17 mouse cellular contexts compared by ENCODE assay signal in genomic region chr9:101563196-101563595, GRCm38 (mm10).
DNase-seq lines count a peak whose midpoint lies in the region; ATAC-seq and TF ChIP-seq lines count a peak whose summit lies in the region.
"Had no signal": no experiment of that assay in that cellular context is flagged by ENCODE, and none has a peak within 500 bp of the region (broad histone marks: within the 10 kb centered on the region; RNA-seq: fewer than 3 reads in every experiment).

No protein-coding gene starts in this region.

- H3K4me3 ChIP-seq in kidney, embryonic 16.5 days (ENCODE audit: low read length), result no peak overlapping the region
- H3K4me3 ChIP-seq: embryonic facial prominence, embryonic 15.5 days; forebrain, embryonic 15.5 days; heart, embryonic 13.5 days; hindbrain, embryonic 15.5 days had no signal

- no peaks in the 10 kb centered on the region; the same call in 1 of the 2 replicates for H3K27me3 ChIP-seq in kidney, embryonic 16.5 days (ENCODE audit: insufficient read depth, low read length)
- H3K27me3 ChIP-seq: embryonic facial prominence, embryonic 15.5 days; forebrain, embryonic 15.5 days; heart, embryonic 13.5 days; hindbrain, embryonic 15.5 days had no signal

- no peak overlapping the region for H3K9ac ChIP-seq in kidney, embryonic 16.5 days (replicated peaks; ENCODE audit: low read length)
- H3K9ac ChIP-seq: embryonic facial prominence, embryonic 15.5 days; forebrain, embryonic 15.5 days; heart, embryonic 13.5 days; hindbrain, embryonic 15.5 days had no signal

- ATAC-seq in kidney, embryonic 16.5 days (ENCODE audit: low FRiP score, low TSS enrichment), result peak; percentile 23; the same call in 1 of the 2 replicates
- ATAC-seq in erythroblast, adult 5-6 weeks (replicated peaks; ENCODE audit: low FRiP score, poor library complexity, severe bottlenecking), result no peak
- ATAC-seq: forebrain, embryonic 15.5 days had no signal

- DNase-seq in kidney, adult 18-20 months, result no peak
- peak; percentile 12 for DNase-seq in lung, postnatal 36 days
- no peak for DNase-seq in lung, postnatal 4 days
- DNase-seq in MN1 (ENCODE audit: low spot score), result peak; percentile 74
- DNase-seq in brain, embryonic 14.5 days (ENCODE audit: low read depth), result peak; percentile 51
- DNase-seq in cerebellum, adult 8-10 months, result no peak
- DNase-seq: adrenal gland, adult 8-10 months; cerebellum, adult 11-12 months; cerebellum, postnatal 10 days; gastrocnemius, postnatal 36 days; heart, postnatal 36 days had no signal

- H3K9me3 ChIP-seq in kidney, embryonic 16.5 days (ENCODE audit: low read length), result no peaks in the 10 kb centered on the region
- H3K9me3 ChIP-seq: embryonic facial prominence, embryonic 15.5 days; forebrain, embryonic 15.5 days; heart, embryonic 13.5 days; hindbrain, embryonic 15.5 days had no signal

- H3K4me1 ChIP-seq in kidney, embryonic 16.5 days (ENCODE audit: insufficient read depth, low read length), result 0 out of 2 replicates have a peak, but pooled peaks cover 4% of the 10 kb centered on the region
- H3K4me1 ChIP-seq: embryonic facial prominence, embryonic 15.5 days; forebrain, embryonic 15.5 days; heart, embryonic 13.5 days; hindbrain, embryonic 15.5 days had no signal

- no peak overlapping the region for H3K27ac ChIP-seq in kidney, embryonic 16.5 days (ENCODE audit: low read length)
- H3K27ac ChIP-seq: embryonic facial prominence, embryonic 15.5 days; forebrain, embryonic 15.5 days; heart, embryonic 13.5 days; hindbrain, embryonic 15.5 days had no signal

- 43% methylated on average over 9 of the region's 9 CpGs for WGBS in kidney, embryonic 16.5 days

- no peak for TF ChIP-seq CTCF in brain, embryonic 14.5 days (IDR thresholded peaks at IDR 0.05; ENCODE audit: borderline replicate concordance, extremely low read depth, insufficient read depth, insufficient read length)

- peak overlapping the region; percentile 8; the same call in 1 of the 2 replicates for H3K4me2 ChIP-seq in kidney, embryonic 16.5 days (replicated peaks; ENCODE audit: low read depth, low read length)
- H3K4me2 ChIP-seq: embryonic facial prominence, embryonic 15.5 days; forebrain, embryonic 15.5 days; heart, embryonic 13.5 days; hindbrain, embryonic 15.5 days had no signal

- TF ChIP-seq POLR2A in brain, embryonic 14.5 days (IDR thresholded peaks at IDR 0.05; ENCODE audit: borderline replicate concordance, extremely low read depth, insufficient read depth, insufficient read length, poor library complexity, severe bottlenecking), result no peak

- no peaks in the 10 kb centered on the region for H3K36me3 ChIP-seq in kidney, embryonic 16.5 days (ENCODE audit: insufficient read depth, low read length)
- H3K36me3 ChIP-seq: embryonic facial prominence, embryonic 15.5 days; forebrain, embryonic 15.5 days; heart, embryonic 13.5 days; hindbrain, embryonic 15.5 days had no signal

Comparison
In these comparisons a context has a peak if more than half of its experiments do, and no peak if none do; other contexts are left out.
1. DNase-seq: peak in lung, postnatal 36 days (single experiment), MN1 (single experiment) and brain, embryonic 14.5 days (single experiment); none in kidney, adult 18-20 months (single experiment), lung, postnatal 4 days (0 of 2) and cerebellum, adult 8-10 months (single experiment).